Mouse (Mus musculus): ENCODE results near the gene Tmem217. TPM values are rescaled to one million over a fixed set of nuclear protein-coding genes. Genes with fewer than 3 reads are reported as not detected.

Gene Tmem217
- polyA plus RNA-seq, 1 experiment from 2014 or later = 0.49 TPM

GRCm38 (mm10) chr17:29545241-29545640 is 6.9 kb downstream of the Tmem217 start:
- no peak overlapping the region for H3K4me2 ChIP-seq (replicated peaks)
- WGBS = 90% methylated on average over 5 of the region's 5 CpGs
- no peak for ATAC-seq

GRCm38 (mm10) chr17:29544064-29544463 is 8.1 kb downstream of the Tmem217 start:
- Histone ChIP-seq H3K4me2 (replicated peaks) (no peak overlapping the region), H3K27ac (no peak overlapping the region), H3K4me1 (replicated peaks) (no peaks in the 10 kb centered on the region), H3K36me3 (no peaks in the 10 kb centered on the region), H3K4me3 (replicated peaks) (no peak overlapping the region), H3K9ac (no peak overlapping the region), H3K9me3 (no peaks in the 10 kb centered on the region), H3K27me3 (replicated peaks) (no peaks in the 10 kb centered on the region)
- 72% methylated on average over 2 of the region's 2 CpGs for WGBS
- ATAC-seq = no peak

More at GRCm38 (mm10) chr17:29545241-29545640, 6.9 kb downstream of the Tmem217 start:
- Histone ChIP-seq H3K36me3 (no peaks in the 10 kb centered on the region), H3K27me3 (replicated peaks) (no peaks in the 10 kb centered on the region), H3K4me3 (replicated peaks) (no peak overlapping the region), H3K4me1 (replicated peaks) (0 out of 2 replicates have a peak, but pooled peaks cover 1% of the 10 kb centered on the region), H3K9me3 (no peaks in the 10 kb centered on the region), H3K9ac (no peak overlapping the region), H3K27ac (no peak overlapping the region)

- Histone ChIP-seq H3K36me3 (no peaks in the 10 kb centered on the region), H3K4me1 (replicated peaks) (no peaks in the 10 kb centered on the region), H3K27ac (no peak overlapping the region), H3K4me3 (replicated peaks) (no peak overlapping the region), H3K27me3 (replicated peaks) (no peaks in the 10 kb centered on the region), H3K4me2 (replicated peaks) (no peak overlapping the region), H3K9ac (no peak overlapping the region), H3K9me3 (no peaks in the 10 kb centered on the region)
- WGBS = 85% methylated on average over 19 of the region's 19 CpGs
- no peak for ATAC-seq
Measured at GRCm38 (mm10) chr17:29542831-29543690, 9.1 kb downstream of the Tmem217 start.

GRCm38 (mm10) chr17:29541419-29541818 is 10.8 kb downstream of the Tmem217 start:
- no peak for ATAC-seq
- H3K9ac ChIP-seq = no peak overlapping the region
- H3K27ac ChIP-seq = no peak overlapping the region

GRCm38 (mm10) chr17:29540426-29540825 is 11.8 kb downstream of the Tmem217 start:
- no peak for ATAC-seq
- Histone ChIP-seq H3K4me1 (replicated peaks) (no peaks in the 10 kb centered on the region), H3K27ac (no peak overlapping the region), H3K4me2 (replicated peaks) (no peak overlapping the region), H3K27me3 (replicated peaks) (no peaks in the 10 kb centered on the region), H3K9ac (no peak overlapping the region), H3K9me3 (no peaks in the 10 kb centered on the region), H3K4me3 (replicated peaks) (no peak overlapping the region), H3K36me3 (no peaks in the 10 kb centered on the region)
- 86% methylated on average over 8 of the region's 8 CpGs for WGBS

More at GRCm38 (mm10) chr17:29541419-29541818, 10.8 kb downstream of the Tmem217 start:
- no peaks in the 10 kb centered on the region for H3K4me1 ChIP-seq (replicated peaks)
- WGBS = 65% methylated on average over 14 of the region's 14 CpGs
- H3K36me3 ChIP-seq = no peaks in the 10 kb centered on the region
- no peak overlapping the region for H3K4me2 ChIP-seq (replicated peaks)
- H3K9me3 ChIP-seq = no peaks in the 10 kb centered on the region
- no peaks in the 10 kb centered on the region for H3K27me3 ChIP-seq (replicated peaks)
- no peak overlapping the region for H3K4me3 ChIP-seq (replicated peaks)

- H3K9me3 ChIP-seq = no peaks in the 10 kb centered on the region
- no peak overlapping the region for H3K27ac ChIP-seq
- H3K27me3 ChIP-seq (replicated peaks) = no peaks in the 10 kb centered on the region
- H3K9ac ChIP-seq = no peak overlapping the region
- ATAC-seq = no peak
- WGBS = 86% methylated on average over 11 of the region's 11 CpGs
- 0 out of 2 replicates have a peak, but pooled peaks cover 3% of the 10 kb centered on the region for H3K4me1 ChIP-seq (replicated peaks)
- no peak overlapping the region for H3K4me3 ChIP-seq (replicated peaks)
- H3K4me2 ChIP-seq (replicated peaks) = no peak overlapping the region
- no peaks in the 10 kb centered on the region for H3K36me3 ChIP-seq
Measured at GRCm38 (mm10) chr17:29533866-29534265, 18.3 kb downstream of the Tmem217 start.

- no peak overlapping the region for H3K27ac ChIP-seq
Measured at GRCm38 (mm10) chr17:29531757-29532384, 20.3 kb downstream of the Tmem217 start.

GRCm38 (mm10) chr17:29531278-29531677 is 20.9 kb downstream of the Tmem217 start:
- WGBS = 78% methylated on average over 9 of the region's 9 CpGs
- no peak overlapping the region for H3K4me3 ChIP-seq (replicated peaks)
- no peaks in the 10 kb centered on the region for H3K9me3 ChIP-seq
- H3K9ac ChIP-seq = no peak overlapping the region
- ATAC-seq = no peak
- 0 out of 2 replicates have a peak, but pooled peaks cover 3% of the 10 kb centered on the region for H3K4me1 ChIP-seq (replicated peaks)
- no peaks in the 10 kb centered on the region for H3K36me3 ChIP-seq
- no peak overlapping the region for H3K4me2 ChIP-seq (replicated peaks)
- no peaks in the 10 kb centered on the region for H3K27me3 ChIP-seq (replicated peaks)
- H3K27ac ChIP-seq = no peak overlapping the region

More at GRCm38 (mm10) chr17:29531757-29532384, 20.3 kb downstream of the Tmem217 start:
- Histone ChIP-seq H3K27me3 (replicated peaks) (no peaks in the 10 kb centered on the region), H3K36me3 (no peaks in the 10 kb centered on the region), H3K9me3 (no peaks in the 10 kb centered on the region), H3K4me2 (replicated peaks) (no peak overlapping the region), H3K4me1 (replicated peaks) (0 out of 2 replicates have a peak, but pooled peaks cover 3% of the 10 kb centered on the region), H3K9ac (no peak overlapping the region), H3K4me3 (replicated peaks) (no peak overlapping the region)
- WGBS = 62% methylated on average over 10 of the region's 10 CpGs
- ATAC-seq = no peak

GRCm38 (mm10) chr17:29530508-29530907 is 21.7 kb downstream of the Tmem217 start:
- no peaks in the 10 kb centered on the region for H3K27me3 ChIP-seq (replicated peaks)
- no peak overlapping the region for H3K4me2 ChIP-seq (replicated peaks)
- WGBS = 79% methylated on average over 6 of the region's 6 CpGs
- ATAC-seq = no peak
- H3K9me3 ChIP-seq = no peaks in the 10 kb centered on the region
- H3K9ac ChIP-seq = no peak overlapping the region
- 0 out of 2 replicates have a peak, but pooled peaks cover 3% of the 10 kb centered on the region for H3K4me1 ChIP-seq (replicated peaks)
- H3K4me3 ChIP-seq (replicated peaks) = no peak overlapping the region
- no peaks in the 10 kb centered on the region for H3K36me3 ChIP-seq
- H3K27ac ChIP-seq = no peak overlapping the region

- H3K4me2 ChIP-seq (replicated peaks) = no peak overlapping the region
- no peak overlapping the region for H3K4me3 ChIP-seq (replicated peaks)
- no peak for ATAC-seq
- no peak overlapping the region for H3K27ac ChIP-seq
- 63% methylated on average over 8 of the region's 8 CpGs for WGBS
- H3K27me3 ChIP-seq (replicated peaks) = no peaks in the 10 kb centered on the region
- H3K9ac ChIP-seq = no peak overlapping the region
- 0 out of 2 replicates have a peak, but pooled peaks cover 3% of the 10 kb centered on the region for H3K4me1 ChIP-seq (replicated peaks)
- no peaks in the 10 kb centered on the region for H3K36me3 ChIP-seq
- no peaks in the 10 kb centered on the region for H3K9me3 ChIP-seq
Measured at GRCm38 (mm10) chr17:29528568-29529187, 23.5 kb downstream of the Tmem217 start.

- no peak for ATAC-seq
- WGBS = 81% methylated on average over 2 of the region's 2 CpGs
- no peaks in the 10 kb centered on the region for H3K9me3 ChIP-seq
- H3K27ac ChIP-seq = no peak overlapping the region
- H3K4me1 ChIP-seq (replicated peaks) = no peaks in the 10 kb centered on the region
- no peak overlapping the region for H3K4me2 ChIP-seq (replicated peaks)
- H3K4me3 ChIP-seq (replicated peaks) = no peak overlapping the region
- no peaks in the 10 kb centered on the region for H3K27me3 ChIP-seq (replicated peaks)
- no peak overlapping the region for H3K9ac ChIP-seq
- H3K36me3 ChIP-seq = no peaks in the 10 kb centered on the region
Measured at GRCm38 (mm10) chr17:29525613-29526012, 26.6 kb downstream of the Tmem217 start.

- H3K4me3 ChIP-seq (replicated peaks) = no peak overlapping the region
- 71% methylated on average over 8 of the region's 8 CpGs for WGBS
- H3K4me1 ChIP-seq (replicated peaks) = no peaks in the 10 kb centered on the region
- ATAC-seq = no peak
- no peaks in the 10 kb centered on the region for H3K36me3 ChIP-seq
- H3K27ac ChIP-seq = no peak overlapping the region
- no peak overlapping the region for H3K4me2 ChIP-seq (replicated peaks)
- no peak overlapping the region for H3K9ac ChIP-seq
- H3K27me3 ChIP-seq (replicated peaks) = no peaks in the 10 kb centered on the region
- H3K9me3 ChIP-seq = no peaks in the 10 kb centered on the region
Measured at GRCm38 (mm10) chr17:29519731-29520130, 32.5 kb downstream of the Tmem217 start.

Data from intestine, embryonic 15.5 days (tissue).